Mouse (Mus musculus): ENCODE data around the gene Slc28a3.

- TF ChIP-seq CTCF (IDR thresholded peaks at IDR 0.05; ENCODE audit: low read depth, low read length) = no peak
- no peak for TF ChIP-seq POLR2AphosphoS5 (IDR thresholded peaks at IDR 0.05; ENCODE audit: insufficient replicate concordance, low read depth, low read length)
Measured at GRCm38 (mm10) chr13:58633887-58634286, 23.2 kb upstream of the Slc28a3 start.

Measured in G1E (cell line).